Mouse (Mus musculus) T-cell, adult 2 months (primary cell): Measurements from ENCODE around the gene Nfya.

Experiments used
- DNase-seq: peaks from one replicate; pipeline ENCODE4 v3.0.0; 2022; ENCODE audit warnings: low spot score

The Nfya gene

GRCm38 (mm10) chr17:48343065-48343464 lies 66.6 kb downstream of the Nfya start:
- DNase-seq = no peak

- DNase-seq = no peak
These were observed 67.8 kb downstream of the Nfya start for GRCm38 (mm10) chr17:48341947-48342346.

GRCm38 (mm10) chr17:48340267-48340666 lies 69.4 kb downstream of the Nfya start:
- no peak for DNase-seq
